Mouse (Mus musculus): ENCODE results near the gene Ddb1.
"Not testable (repeated sequence)": the region's sequence is repeated elsewhere in the genome, so short reads cannot be mapped to it uniquely, and the experiment has no call there.

The Ddb1 gene

DNA sequence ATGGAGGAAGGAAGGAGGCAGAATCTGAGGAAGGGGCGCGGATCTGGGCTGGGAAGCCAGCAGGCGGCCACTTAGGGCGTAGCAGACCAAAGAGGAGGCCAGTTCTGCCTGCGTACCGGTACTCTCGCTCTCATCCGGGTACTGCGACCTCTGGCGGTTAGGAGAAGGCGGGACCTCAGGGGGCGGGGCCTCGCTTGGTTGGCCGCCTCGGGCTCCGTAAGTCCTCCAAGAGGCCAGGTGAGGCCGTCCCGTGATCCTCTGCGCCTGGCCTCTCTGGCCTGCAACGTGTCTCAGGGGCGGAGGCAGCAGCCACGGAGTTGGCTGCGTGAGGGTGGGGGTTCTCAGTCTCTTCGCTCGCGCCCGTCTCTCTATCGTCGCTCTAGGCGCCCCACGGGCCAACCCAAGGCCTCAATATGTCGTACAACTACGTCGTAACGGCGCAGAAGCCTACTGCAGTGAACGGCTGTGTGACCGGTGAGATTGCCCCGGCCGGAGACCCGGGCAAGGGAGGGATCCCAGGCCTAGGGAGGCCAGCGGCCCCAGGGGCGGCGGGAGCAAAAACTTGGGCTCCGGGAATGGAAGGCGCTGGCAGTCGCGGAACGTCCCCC lies at the start of gene Ddb1, which contains the start of gene Tkfc:
Gene Ddb1, plus strand, starts transcription at position 35 of the 608 bp plus-strand sequence.
Gene Tkfc, minus strand, starts transcription at position 362 of the 608 bp plus-strand sequence.
- DNase-seq = peak; percentile 99

DNA sequence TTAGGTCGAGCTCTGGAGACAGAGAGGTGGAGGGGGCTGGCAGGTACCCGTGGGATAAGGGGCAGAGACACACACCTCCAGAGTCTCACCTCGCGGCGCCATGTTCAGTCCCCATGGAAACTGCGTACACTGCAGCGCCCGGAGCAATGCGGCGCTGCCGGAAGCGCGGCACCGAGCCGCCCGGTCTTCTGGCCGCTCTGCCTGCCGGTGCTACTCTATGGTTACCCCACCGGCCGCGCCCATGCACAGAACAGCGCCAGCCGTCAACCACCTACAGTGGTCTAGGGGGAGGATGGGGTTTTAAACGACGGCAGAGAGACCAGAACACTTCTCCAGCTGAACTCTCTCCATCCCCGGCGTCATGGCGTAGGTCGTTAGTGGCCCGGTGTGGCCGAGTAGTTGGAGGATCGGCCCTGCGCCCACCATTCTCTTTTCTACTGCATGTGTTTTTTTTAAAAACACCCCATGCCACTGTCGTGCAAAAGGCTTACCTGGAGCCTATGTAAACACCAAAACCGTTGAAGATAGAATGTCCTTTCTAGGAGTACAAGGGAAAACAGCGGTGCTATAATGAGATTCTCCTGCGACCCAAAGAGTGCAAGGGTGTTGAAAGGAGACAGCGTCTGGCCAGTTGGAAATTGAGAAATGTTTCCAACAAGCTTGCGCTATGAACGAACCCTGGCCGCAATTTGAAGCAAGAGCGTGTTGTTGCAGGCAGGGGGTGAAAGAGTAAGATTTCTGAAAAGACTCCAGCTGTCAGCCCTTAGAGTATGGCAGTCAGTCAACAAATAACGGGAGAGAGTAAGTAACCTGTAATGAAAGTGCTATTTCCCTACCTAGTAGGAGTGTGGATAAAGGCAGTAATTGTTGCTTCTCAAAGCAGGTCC lies 49.3 kb upstream of the Ddb1 start, which contains the start of gene Tmem216:
Gene Tmem216, minus strand, starts transcription at position 615 of the 887 bp plus-strand sequence.
- peak; percentile 88 for DNase-seq

DNA sequence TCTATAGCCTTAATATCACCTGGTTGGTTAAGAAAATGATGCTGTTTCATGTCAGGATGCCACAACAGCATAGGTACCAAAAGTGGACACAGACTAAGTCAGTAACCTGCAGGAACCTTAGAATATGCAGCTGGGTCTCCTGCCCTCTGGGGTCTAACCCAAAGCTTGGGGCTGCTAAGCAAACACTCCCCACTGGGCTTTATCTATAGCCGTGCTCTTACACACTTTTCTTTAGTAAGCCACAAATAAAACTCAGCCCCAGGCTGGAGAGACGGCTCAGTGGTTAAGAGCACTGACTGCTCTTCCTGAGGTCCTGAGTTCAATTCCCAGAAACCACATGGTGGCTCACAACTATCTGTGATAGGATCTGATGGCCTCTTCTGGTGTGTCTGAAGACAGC lies 48.1 kb upstream of the Ddb1 start:
- DNase-seq = no peak

DNA sequence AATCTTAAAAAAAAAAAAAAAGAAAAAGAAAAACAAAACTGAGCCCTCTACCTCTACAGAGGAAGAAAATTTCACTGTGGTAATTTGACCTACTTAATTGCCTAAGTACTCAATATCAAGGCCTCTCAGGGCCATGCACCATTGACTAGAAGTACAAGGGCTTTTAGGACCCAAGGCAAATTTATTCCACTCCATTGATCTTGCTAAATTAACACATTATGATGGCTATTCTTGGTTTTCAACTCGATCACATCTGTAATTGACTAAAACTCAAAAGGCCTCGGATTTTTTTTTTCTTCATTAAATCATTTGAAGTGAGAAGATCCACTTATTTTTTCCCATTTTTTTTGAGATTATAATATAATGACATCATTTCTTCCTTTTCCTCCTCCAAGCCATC lies 47.7 kb upstream of the Ddb1 start:
- DNase-seq = no peak

DNA sequence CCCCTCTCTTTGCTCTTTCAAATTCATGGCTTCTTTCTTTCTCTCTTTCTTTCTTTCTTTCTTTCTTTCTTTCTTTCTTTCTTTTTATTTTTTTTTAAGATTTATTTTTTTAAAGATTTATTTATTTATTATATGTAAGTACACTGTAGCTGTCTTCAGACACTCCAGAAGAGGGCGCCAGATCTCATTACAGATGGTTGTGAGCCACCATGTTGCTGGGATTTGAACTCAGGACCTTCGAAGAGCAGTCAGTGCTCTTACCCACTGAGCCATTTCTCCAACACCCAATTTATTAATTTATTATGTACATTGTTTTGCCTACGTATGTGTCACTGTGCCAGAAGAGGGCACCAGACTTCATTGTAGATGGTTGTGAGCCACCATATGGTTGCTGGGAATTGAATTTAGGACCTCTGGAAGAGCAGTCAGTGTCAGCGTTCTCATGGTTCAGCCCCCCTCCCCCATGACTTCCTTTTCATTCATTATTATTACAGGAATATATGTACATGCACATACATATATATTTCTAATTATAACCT lies 47.2 kb upstream of the Ddb1 start:
- not testable (repeated sequence) for DNase-seq

DNA sequence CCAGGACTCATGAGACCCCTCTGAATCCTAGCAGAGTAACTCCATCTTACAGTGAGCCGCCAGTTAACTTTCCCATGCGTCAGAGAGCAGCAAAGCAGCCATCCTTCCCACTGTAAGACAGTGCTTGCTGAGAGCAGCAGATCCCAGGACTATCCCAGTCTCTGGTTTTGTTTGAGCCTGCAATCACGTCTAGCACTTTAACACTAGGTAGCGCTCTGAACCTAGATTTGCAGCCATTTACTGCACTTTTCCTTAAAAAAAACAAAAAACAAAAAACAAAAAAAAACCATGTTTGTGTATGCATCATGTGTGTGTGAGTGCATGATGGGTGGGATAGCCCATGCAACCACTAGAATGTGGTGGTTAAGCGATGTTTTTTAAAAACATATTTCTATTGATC lies 45.0 kb upstream of the Ddb1 start:
- DNase-seq = no peak

DNA sequence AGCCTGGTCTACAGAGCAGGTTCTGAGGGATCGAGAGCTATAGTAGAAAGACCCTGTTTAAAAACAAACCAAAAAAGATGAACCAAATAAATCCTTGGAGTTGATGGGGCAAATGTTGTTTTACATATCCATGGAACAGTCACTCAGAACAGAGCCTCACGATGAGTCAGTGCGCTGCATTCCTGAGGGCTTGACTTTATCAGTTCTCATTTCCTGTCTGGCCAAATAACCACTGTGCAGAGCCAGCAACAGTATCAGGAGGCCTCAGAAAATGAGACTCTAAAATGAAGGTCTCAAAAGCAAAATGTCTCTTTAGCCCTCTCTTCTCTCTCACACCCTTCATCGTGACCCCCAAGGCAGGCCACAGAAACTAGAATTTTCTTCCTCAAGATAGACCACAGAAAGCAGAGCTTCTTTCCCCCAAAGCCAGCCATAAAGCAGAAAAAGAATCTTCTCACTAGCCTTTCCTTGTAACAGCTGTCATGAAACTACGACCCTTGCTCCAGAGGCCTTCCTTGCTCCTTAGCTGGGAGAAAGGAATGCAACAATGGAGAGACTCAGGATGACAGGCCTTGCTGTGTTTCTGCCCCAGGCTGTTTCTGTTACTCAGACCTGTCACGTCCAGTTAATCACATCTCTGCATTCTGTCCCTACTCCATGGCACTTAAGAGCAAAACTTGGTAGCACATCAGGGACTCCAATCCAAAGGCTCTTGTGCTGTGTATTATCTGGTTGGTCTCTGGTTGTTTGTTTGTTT lies 43.4 kb upstream of the Ddb1 start:
- DNase-seq = no peak

DNA sequence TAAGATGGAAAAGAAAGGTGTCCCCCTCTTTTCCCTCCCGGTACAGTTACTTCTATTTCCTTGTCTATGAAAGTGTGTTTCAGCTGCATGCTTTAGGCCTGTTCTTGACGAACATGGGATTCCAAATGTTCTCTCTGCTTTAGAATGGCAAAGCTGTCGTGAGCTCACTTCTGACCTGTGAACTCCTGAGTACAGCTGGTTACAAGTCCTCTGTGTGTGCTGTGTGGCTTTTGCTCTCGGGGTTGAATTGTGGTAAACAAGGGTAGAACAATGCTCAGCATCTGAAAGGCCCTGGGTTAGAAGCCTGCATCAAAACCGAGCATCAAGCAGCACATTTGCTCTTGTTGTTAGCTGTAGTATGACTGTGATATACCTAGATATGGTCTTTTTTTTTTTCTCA lies 42.8 kb upstream of the Ddb1 start:
- no peak for DNase-seq

DNA sequence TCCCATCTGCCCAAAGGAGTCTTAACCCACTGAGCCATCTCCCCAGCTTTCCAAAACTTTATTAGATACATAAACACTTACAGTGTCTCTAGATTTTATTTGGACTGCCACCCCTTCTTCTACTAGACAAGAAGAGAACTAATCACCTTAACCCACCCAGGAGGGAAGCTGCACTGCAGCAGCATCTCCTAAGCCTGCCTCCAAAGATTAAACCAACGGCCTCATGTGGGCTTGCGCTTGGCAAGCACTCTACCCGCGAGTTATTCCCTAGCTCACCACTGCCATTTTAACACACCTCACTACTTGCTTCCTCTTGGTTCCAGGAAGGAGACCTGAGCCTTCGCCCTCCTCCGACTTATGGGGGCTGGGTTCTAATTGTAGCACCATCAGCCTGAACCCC lies 40.8 kb upstream of the Ddb1 start:
- no peak for DNase-seq

DNA sequence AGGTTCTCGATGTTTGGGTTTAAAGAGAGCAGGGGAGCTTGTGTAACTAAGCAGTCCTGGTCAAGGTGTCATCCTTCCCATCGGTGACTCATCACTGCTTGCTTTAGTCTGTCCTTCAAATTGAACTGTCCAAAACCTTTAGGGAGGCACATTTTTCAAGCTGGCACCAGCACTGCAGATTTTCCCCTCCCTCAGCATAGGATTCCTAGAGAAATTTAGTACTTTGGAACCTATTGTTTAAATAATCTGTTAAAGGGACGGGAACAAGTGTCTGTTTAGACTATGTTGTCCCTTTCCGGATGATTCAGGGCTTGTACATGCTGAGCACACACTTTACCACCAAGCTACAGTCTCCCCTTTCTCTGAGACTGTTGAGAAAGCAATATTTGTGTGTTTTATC lies 39.9 kb upstream of the Ddb1 start:
- no peak for DNase-seq

DNA sequence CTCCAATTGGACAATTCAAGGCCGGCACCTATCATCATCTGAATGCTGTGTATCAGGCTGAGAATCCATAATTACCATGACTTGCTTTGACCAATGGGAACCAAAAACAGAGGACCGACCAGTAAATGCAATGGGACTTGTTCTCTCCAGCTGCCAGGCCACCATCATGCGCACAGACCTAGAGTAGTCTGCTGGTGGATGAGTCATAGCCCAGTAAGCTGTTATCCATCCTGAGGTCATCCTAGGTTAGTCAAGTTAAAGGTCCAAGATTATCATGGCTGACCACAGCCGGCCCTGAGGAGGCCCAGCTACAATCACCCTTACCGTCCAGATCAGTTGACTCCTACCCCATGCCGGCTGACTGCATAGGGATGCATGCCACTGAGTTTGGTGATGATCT lies 35.5 kb upstream of the Ddb1 start:
- DNase-seq = no peak

DNA sequence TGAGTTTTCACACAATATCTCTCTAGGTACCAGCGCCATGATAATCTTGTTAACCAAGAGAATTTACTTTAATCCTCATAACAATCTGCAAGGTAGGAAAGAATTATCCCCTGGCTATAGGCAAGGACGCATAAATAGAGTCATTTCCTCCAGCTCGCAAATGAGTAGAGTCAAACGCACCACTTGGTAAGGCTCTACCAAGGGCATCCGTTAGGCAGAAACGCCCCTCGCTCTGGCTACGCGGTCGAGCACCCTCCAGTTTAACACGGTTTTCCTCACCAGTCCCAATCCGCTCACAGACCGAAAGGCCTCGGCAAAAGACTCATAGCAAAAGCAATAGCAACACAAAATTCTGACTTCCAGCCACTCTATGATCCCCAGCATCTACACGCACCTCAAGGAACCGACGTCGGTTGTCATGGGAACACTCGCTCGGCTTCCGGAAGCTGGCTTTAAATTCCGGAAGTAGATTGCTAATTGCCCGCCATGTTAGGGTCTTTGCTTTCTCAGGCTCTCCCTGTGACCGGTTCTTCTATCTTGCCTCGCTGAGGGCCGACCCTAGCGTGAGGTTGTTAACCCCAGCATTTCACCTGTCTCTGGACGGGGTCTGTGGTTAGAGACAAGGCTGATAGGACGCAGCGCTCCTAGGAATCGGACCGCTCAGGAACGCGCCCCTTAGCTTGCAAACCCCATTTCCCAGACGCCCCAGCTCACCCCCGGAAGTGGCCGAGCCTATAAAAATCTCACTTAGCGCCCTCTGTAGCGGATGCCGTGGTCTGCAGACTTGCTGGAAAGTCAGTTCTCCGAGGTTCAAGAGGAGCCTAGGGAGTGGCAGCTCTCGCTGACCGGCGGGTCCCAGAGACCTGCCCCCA lies 28.2 kb upstream of the Ddb1 start, which contains the start of the genes Cyb561a3 and Tmem138:
Gene Cyb561a3, plus strand, starts transcription at position 483 of the 872 bp plus-strand sequence.
Gene Tmem138, minus strand, starts transcription at position 673 of the 872 bp plus-strand sequence.
- peak; percentile 91 for DNase-seq

DNA sequence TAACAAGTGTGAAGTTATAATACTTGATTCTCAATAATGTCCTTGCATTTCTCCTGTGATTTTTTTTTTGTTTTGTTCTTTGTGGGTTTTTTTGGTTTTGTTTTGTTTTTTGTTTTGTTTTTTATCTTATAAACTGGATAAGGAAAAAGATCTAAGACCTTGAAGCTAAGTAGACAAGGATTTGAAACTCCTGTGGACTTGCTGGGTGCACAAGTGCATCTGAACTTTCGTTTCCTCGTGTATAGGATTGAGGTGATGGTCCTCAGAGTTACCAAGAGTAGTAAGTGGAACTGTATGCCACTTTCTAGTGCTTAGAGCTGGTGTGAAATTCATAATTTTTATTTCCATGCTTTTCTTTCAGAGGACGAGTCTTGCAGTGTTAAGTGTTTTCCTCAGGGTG lies 25.0 kb upstream of the Ddb1 start:
- no peak for DNase-seq

DNA sequence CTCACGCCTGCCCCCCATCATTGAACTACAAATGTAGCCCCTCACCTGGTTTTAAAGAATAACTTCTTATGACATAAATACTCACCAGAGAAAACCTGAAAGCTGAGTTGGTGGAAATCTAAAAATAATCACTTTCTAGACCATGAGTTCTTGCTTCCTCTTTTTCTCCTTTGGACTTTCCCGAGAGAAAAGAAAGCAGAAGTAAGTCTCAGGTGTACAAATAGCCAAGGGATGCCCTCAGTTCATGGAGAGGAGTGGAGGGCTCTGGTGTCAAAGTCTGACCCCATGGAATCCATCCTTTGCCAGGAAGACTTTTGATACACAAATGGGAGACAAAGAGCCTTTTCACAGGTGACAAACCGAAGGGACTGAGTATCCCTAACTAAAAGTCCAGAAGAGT lies 24.4 kb upstream of the Ddb1 start:
- DNase-seq = no peak

DNA sequence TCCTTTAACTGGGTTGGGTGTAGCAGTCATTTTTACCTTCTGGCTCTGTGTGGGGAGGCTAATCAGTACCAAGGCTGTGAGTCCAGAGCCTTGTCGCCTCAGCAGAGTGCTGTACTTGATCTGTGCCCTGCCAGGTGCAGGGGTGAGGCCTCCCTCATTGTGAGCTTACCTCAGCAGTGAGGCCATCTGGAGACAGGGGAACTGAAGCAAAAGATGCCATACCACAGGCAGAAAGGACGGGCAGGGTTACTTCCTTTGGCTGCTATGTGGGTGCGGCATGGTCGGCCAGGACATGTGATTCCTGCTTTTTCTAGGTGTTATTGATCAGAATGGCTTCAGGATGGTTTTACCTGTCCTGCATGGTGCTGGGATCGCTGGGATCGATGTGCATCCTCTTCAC lies 23.1 kb upstream of the Ddb1 start:
- DNase-seq = no peak

DNA sequence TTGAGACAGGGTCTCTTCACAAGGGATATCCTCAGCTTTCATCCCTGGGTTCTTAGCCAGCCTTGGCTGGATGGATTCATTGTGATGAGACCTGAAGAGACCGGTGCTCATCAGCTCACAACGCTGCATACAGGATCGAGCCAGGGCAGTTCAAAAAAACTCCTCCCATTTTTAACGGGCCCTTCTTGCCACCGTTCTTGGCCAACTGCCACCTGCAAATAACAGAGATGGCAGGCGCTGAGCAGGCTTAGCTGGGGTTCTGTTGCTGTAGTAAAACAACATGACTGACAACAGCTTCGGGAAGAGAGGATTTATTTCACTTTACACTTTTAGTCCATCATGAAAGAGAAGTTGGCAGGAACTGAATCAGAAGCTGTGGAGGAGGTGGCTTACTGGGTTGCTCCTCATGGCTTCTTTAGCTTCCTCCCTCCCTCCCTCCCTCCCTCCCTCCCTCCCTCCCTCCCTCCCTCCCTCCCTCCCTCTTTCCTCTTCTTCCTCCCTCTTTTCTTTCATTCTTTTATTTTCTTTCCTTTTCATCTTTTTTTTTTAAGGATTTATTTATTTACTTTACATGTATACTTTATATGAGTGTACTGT lies 21.5 kb upstream of the Ddb1 start:
- no peak for DNase-seq

DNA sequence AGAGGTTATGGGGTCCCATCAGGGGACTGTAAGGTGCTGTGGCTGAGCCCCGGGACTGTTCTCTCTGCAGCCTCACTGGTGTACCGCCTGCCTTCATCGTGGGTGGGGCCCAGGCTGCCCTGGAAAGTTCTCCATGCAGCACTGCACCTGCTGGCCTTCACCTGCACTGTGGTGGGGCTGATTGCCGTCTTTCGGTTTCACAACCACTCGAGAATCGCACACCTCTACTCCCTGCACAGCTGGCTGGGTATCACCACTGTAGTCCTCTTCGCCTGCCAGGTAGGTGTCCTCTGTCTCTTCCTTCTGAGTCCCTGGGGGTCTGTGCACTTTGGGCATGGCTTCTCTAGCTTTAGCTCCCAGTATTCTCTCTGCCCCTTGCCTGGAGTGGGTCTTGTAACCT lies 20.0 kb upstream of the Ddb1 start:
- no peak for DNase-seq

DNA sequence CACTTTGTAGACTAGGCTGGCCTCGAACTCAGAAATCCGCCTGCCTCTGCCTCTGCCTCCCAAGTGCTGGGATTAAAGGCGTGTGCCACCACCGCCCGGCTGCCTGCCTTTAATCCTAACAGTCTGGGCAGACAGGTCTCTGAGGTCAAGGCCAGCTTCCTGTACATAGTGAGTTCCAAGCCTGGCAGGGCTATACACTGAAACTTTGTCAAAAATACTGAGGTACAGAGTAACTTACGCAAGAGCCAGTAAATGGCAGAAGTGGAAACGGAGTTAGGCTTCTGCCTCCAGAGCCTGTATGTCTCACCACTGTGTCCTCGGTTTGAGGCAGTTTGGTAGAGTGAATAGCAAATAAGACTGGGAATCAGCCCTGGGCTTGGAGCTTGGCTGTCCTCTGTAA lies 17.9 kb upstream of the Ddb1 start:
- no peak for DNase-seq

DNA sequence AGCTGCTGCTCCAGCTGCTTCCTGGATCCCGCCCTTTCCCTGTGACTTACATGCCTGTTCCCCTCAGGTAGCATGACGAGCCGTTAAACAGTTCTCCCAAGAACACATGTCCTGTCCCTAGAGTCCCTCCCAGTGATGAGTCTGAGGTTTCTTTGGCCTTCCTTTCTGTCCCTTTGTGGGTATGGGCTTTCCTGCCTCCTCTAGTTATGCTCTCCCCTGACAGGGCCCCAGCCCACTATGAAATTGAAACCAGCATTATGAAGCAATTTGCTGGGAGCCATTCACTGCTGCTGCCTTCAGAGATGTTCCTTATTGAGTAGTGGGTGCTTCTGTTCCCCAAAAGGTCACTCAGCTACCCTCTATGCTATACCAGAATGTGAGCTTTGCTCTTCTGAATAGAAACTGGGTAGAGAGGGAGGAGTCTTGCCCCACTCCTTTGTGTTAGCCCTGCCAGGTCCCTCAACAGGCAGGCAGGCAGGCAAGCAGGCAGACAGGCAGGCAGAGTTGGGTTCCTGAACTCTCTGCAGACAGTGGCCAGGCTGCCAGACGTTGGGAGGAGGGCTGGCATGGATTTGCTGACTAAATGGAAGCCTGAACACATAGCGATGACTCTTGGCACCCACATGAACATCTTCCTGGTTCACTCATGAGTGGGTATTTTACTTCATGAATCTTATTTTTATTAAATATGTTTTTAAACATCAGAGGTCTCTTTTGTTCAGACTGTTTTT lies 15.8 kb upstream of the Ddb1 start:
- DNase-seq = no peak

DNA sequence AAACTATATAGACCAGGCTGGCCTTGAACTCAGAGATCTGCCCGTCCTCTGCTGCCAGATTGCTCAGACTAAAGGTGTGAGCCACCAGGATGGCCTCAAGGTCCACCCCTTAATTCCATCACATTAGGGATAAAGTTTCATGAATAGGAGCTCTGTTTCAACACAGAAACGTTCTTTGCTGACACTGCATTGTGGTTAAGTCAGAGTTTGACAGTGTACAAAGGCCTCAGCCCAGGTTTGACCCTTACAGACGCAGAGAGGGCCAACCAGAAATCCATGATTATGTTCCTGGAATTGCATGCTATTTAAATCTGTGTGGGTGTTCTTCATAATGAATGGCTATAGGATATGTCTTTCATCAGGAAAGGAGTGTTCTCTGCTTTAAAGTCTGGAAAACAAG lies 14.8 kb upstream of the Ddb1 start:
- no peak for DNase-seq
